Mouse (Mus musculus) lung, embryonic 14.5 days (tissue): ENCODE data around the gene 5330417H12Rik. TPM values are rescaled to one million over a fixed set of nuclear protein-coding genes. Genes with fewer than 3 reads are reported as not detected.

Source experiments
- ATAC-seq: fragments of 200-750 bp; cut with Nextera tagmentation; 2 replicates; pipeline ENCODE4 v1.8.0; 2017; ENCODE audit warnings: mild to moderate bottlenecking, moderate TSS enrichment, moderate library complexity; ENCODE audit not compliant: insufficient read depth
- DNase-seq: peaks from one replicate; pipeline ENCODE4 v3.0.0-alpha.2; 2015
- H3K27ac ChIP-seq: fragments of 300-500 bp; sonication (generic); 2 replicates; pipeline ENCODE4 v1.5.1; 2014; ENCODE audit warnings: low read depth, mild to moderate bottlenecking, moderate library complexity
- H3K27me3 ChIP-seq: fragments of 300-500 bp; sonication (generic); 2 replicates; pipeline ENCODE4 v1.6.1; 2014; ENCODE audit warnings: low read length, control low read depth; ENCODE audit not compliant: insufficient read depth
- H3K36me3 ChIP-seq: fragments of 300-500 bp; sonication (generic); 2 replicates; pipeline ENCODE4 v1.6.1; 2014; ENCODE audit warnings: control low read depth; ENCODE audit not compliant: insufficient read depth
- H3K4me1 ChIP-seq: fragments of 300-500 bp; sonication (generic); 2 replicates; pipeline ENCODE4 v1.6.1; 2014; ENCODE audit warnings: antibody characterized with exemption, control low read depth; ENCODE audit not compliant: insufficient read depth
- H3K4me2 ChIP-seq: fragments of 300-500 bp; sonication (generic); 2 replicates; pipeline ENCODE4 v1.6.1; 2014; ENCODE audit warnings: mild to moderate bottlenecking
- H3K4me3 ChIP-seq: fragments of 300-500 bp; sonication (generic); 2 replicates; pipeline ENCODE4 v1.5.1; 2014; ENCODE audit warnings: low read depth, low read length
- H3K9ac ChIP-seq: fragments of 300-500 bp; sonication (generic); 2 replicates; pipeline ENCODE4 v1.6.1; 2014
- H3K9me3 ChIP-seq: fragments of 300-500 bp; sonication (generic); 2 replicates; pipeline ENCODE4 v1.6.1; 2016; ENCODE audit warnings: low read depth, low read length, control low read depth
- CTCF ChIP-seq: IDR thresholded peaks from 2 replicates; pipeline ENCODE4 v1.5.1; 2016; ENCODE audit warnings: antibody characterized with exemption, low read depth
- WGBS: fragments of 180-500 bp; shearing (Covaris S2); extraction: QIAGEN DNeasy Blood & Tissue Kit; methylation state at CpG from one replicate; pipeline ENCODE4 v1.1.7; 2014; 5-methylcytosine and 5-hydroxymethylcytosine counted together
- polyA plus RNA-seq: library from polyadenylated mRNA; unstranded; fragments of >200 nt; fragmentation: Nextera tagmentation; extraction: Ambion mirVana; gene quantifications from 2 replicates; pipeline ENCODE4 v1.2.1, GENCODE M21; 2014

The 5330417H12Rik gene
- polyA plus RNA-seq, 1 experiment from 2014 or later: not detected

- no peaks in the 10 kb centered on the region for H3K9me3 ChIP-seq
- TF ChIP-seq CTCF: no peak
- no peaks in the 10 kb centered on the region for H3K27me3 ChIP-seq
- no peaks in the 10 kb centered on the region for H3K36me3 ChIP-seq
- H3K4me2 ChIP-seq: no peak overlapping the region
- H3K9ac ChIP-seq: no peak overlapping the region
- ATAC-seq (no peak), DNase-seq (no peak)
- no peak overlapping the region for H3K27ac ChIP-seq
- H3K4me1 ChIP-seq: no peaks in the 10 kb centered on the region
- H3K4me3 ChIP-seq: no peak overlapping the region
- WGBS: 48% methylated on average over 6 of the region's 6 CpGs
Measured at GRCm38 (mm10) chr7:107625781-107626180, 820 bp upstream of the 5330417H12Rik start.

GRCm38 (mm10) chr7:107624432-107624831 lies 529 bp downstream of the 5330417H12Rik start:
- Histone ChIP-seq H3K4me1 (no peaks in the 10 kb centered on the region), H3K9ac (no peak overlapping the region), H3K4me2 (no peak overlapping the region), H3K9me3 (no peaks in the 10 kb centered on the region), H3K4me3 (no peak overlapping the region), H3K27ac (no peak overlapping the region), H3K36me3 (no peaks in the 10 kb centered on the region), H3K27me3 (no peaks in the 10 kb centered on the region)
- no peak for DNase-seq
- TF ChIP-seq CTCF: no peak
- no peak for ATAC-seq
- WGBS: 48% methylated on average over 3 of the region's 3 CpGs

- ATAC-seq: no peak
- TF ChIP-seq CTCF: no peak
- H3K4me3 ChIP-seq: no peak overlapping the region
- H3K27me3 ChIP-seq: no peaks in the 10 kb centered on the region
- no peak overlapping the region for H3K9ac ChIP-seq
- no peak overlapping the region for H3K4me2 ChIP-seq
- no peaks in the 10 kb centered on the region for H3K9me3 ChIP-seq
- H3K27ac ChIP-seq: no peak overlapping the region
- WGBS: 73% methylated on average over 3 of the region's 3 CpGs
- no peak for DNase-seq
- H3K4me1 ChIP-seq: no peaks in the 10 kb centered on the region
- H3K36me3 ChIP-seq: no peaks in the 10 kb centered on the region
Measured at GRCm38 (mm10) chr7:107620137-107620536, 4.8 kb downstream of the 5330417H12Rik start.

- no peak for ATAC-seq
- 51% methylated on average over 4 of the region's 4 CpGs for WGBS
- Histone ChIP-seq H3K9ac (no peak overlapping the region), H3K27ac (no peak overlapping the region), H3K4me3 (no peak overlapping the region), H3K4me1 (no peaks in the 10 kb centered on the region), H3K4me2 (no peak overlapping the region), H3K36me3 (no peaks in the 10 kb centered on the region), H3K9me3 (no peaks in the 10 kb centered on the region), H3K27me3 (no peaks in the 10 kb centered on the region)
- no peak for TF ChIP-seq CTCF
- DNase-seq: no peak
Measured at GRCm38 (mm10) chr7:107619225-107619624, 5.7 kb downstream of the 5330417H12Rik start.

- DNase-seq: no peak
- 38% methylated on average over 11 of the region's 11 CpGs for WGBS
Measured at GRCm38 (mm10) chr7:107618028-107618992, 6.7 kb downstream of the 5330417H12Rik start.

GRCm38 (mm10) chr7:107610880-107611279 lies 14.1 kb downstream of the 5330417H12Rik start:
- H3K36me3 ChIP-seq: no peaks in the 10 kb centered on the region
- no peak for TF ChIP-seq CTCF
- no peaks in the 10 kb centered on the region for H3K27me3 ChIP-seq
- H3K4me3 ChIP-seq: no peak overlapping the region
- no peak for ATAC-seq
- no peak for DNase-seq
- H3K4me1 ChIP-seq: no peaks in the 10 kb centered on the region
- WGBS: 62% methylated on average over 5 of the region's 5 CpGs
- H3K9ac ChIP-seq: no peak overlapping the region
- no peak overlapping the region for H3K27ac ChIP-seq
- H3K9me3 ChIP-seq: no peaks in the 10 kb centered on the region
- no peak overlapping the region for H3K4me2 ChIP-seq

More at GRCm38 (mm10) chr7:107618028-107618992, 6.7 kb downstream of the 5330417H12Rik start:
- ATAC-seq: no peak; the same call in 1 of the 2 replicates
- Histone ChIP-seq H3K9ac (no peak overlapping the region), H3K36me3 (no peaks in the 10 kb centered on the region), H3K4me1 (no peaks in the 10 kb centered on the region), H3K4me3 (no peak overlapping the region), H3K9me3 (no peaks in the 10 kb centered on the region), H3K4me2 (no peak overlapping the region), H3K27ac (no peak overlapping the region), H3K27me3 (no peaks in the 10 kb centered on the region)
- TF ChIP-seq CTCF: no peak

GRCm38 (mm10) chr7:107609622-107610255 lies 15.2 kb downstream of the 5330417H12Rik start:
- Histone ChIP-seq H3K27me3 (no peaks in the 10 kb centered on the region), H3K4me1 (no peaks in the 10 kb centered on the region), H3K9me3 (no peaks in the 10 kb centered on the region), H3K4me2 (no peak overlapping the region), H3K4me3 (no peak overlapping the region), H3K9ac (no peak overlapping the region), H3K36me3 (no peaks in the 10 kb centered on the region), H3K27ac (no peak overlapping the region)
- 90% methylated on average over 2 of the region's 2 CpGs for WGBS
- DNase-seq (no peak), ATAC-seq (no peak)
- TF ChIP-seq CTCF: no peak
